Mouse (Mus musculus): ENCODE measurements around the gene Ercc6.

Ercc6 gene

DNA sequence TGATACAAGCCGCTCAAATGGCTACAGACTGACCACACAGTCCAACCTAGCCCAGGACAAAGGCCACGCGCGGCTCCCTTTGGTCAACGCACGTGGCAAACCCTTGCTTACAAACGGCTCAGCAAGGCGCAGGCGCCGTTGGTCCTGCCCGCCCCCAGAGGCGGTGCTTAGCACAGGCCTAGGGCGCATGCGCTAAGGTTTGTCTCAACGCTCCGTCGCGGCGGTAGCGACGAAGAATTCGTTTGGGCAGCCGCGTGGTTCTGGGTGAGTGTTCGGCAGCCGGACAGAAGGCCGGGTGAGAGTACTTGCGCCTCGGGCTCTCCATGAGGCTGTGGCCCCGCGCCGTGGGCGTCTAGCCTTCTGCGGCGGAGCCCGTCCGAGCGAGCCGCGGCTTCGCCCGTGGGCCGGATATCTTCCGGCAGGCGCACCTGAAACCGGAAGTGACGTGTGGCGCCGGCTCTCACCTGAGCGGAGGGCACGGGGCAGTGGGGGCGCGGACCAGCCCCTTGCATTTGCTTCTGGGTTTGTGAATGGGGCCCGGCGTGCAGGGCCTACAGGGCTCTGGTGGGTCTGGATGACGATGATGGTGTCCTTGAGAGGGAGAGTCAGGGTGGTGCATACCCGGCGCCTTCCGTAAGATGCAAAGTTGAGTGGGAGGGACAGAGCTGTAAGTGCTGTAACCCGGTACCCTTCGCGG is at the start of gene Ercc6:
Gene Ercc6 (plus strand): TSS at position 186 of the 697 bp plus-strand sequence.
- peak; percentile 99 for DNase-seq (ENCODE audit: low spot score)

DNA sequence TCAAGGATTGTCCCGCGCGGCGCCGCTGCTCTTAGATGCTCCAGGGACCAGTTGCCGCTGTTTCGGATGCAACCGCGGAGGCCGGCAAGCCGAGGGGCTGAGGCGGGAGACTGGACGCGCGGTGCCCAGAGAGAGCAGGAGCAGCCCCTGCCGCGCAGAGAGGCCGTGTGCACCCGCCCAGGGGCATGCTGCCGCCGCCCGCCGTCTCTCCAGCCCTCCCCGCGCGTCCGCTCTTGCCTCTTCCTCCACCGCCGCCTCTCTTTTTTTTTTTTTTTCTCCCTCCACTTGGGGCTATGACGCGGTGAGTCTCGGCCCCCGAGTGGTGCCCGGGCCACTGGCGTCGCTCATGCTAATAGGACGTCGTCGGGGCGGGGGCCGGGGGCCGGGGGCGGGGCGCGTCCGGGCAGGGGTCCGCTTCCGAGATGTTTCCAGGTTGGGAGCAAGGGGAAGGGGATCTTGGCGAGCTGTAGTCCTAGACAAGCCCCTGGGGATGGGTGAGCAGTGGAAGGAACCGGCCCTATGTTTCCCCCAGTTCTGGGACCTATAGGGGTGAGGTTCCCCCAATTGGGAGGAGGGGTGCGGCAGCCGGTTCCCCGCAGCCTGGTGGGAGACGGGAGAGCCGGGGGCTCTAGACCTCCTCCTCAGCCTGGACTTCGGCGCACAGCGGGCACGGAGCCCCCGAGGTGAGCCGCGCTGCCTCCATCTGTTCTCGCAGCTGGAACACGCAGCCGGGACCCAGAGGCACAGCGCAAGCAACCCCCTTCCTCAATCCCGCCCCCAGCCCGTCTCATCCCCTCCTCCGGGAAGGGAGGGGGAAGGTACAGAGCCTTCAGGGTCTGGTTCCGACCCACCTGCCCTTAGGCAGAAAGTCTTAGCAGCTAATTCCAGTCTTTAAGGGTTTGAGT is 48.5 kb upstream of the Ercc6 start, which contains the start of gene Slc18a3:
Gene Slc18a3 (minus strand): TSS at position 250 of the 905 bp plus-strand sequence.
- peak; percentile 43 for DNase-seq (ENCODE audit: low spot score)

DNA sequence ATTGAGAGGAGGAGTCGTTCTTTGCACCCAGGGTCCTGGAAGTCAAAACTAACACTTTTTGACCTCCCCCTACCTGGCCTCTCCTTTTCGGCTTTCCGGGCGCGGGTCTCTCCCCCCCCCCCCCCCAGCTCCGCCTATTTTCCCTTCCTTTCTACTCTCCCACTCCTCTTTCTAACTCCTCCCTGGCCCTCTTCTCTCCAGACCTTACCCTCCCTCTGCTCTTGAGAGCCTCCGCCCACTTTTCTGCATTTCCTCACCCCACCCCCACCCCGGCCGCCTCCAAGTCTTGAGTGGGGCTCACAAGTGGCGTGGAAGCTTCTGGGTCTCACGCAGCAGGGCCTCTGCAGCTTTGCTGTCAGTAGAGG is 47.8 kb upstream of the Ercc6 start:
- no peak for DNase-seq (ENCODE audit: low spot score)

DNA sequence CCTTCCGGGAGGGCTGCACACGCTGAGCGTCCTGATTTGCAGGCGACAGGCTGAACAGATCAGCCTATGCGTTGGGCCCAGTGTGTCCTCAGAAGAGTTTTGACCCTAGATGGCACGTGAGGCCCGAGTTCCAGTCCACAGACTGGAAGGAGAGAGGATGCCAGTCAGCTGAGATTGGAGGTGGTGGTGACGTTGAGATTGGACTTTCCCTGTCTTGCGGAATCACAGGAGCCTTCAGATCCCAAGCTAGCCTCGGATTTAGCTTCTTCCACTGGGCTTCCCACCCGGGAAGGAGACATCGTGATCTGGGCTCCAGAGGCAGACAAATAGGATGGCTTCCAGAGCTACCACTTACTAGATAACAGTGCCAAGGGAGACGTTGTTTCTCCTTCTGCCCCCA is 47.4 kb upstream of the Ercc6 start, which contains the start of gene Chat:
Gene Chat (minus strand): TSS at position 101 of the 400 bp plus-strand sequence.
- no peak for DNase-seq (ENCODE audit: low spot score)

DNA sequence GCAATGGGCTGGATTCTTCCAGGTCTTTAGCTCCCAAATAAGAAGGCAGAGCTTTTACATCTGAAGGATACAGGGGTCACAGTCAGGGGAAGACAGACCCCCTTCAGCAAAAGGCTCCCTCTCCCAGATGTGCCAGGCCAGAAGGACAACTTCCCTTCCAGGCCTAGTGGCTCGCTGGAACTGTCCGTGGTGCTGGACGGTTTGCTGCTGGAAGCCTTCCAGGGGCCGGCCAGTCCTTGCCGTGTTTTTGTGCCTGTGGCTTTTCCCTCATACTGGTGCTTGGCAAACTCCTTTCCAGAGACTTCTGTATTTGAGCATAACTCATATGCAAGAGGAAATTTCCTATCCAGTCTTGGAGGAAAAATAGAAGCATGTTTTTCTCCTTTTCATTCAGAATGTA is 45.7 kb upstream of the Ercc6 start:
- DNase-seq (ENCODE audit: low spot score): peak; percentile 75

DNA sequence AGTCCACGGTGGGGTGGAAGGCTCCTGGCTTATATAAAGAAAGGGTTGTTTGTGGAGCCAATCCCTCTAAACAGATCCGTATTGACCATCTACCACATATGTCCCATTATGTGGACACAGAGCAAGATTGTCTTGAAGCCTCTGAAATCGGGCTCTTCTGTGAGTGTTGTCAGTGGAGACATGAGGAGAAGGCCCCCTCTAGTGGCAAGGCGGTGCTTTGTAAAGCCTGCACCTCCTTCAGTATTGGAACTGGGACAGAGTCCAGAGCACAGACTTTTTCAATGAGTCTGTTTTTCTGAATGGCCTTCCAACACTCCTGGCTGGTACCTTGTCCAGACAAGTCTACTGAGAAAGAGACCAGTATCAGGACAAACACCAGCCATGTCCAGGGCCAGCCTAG is 40.3 kb upstream of the Ercc6 start:
- DNase-seq (ENCODE audit: low spot score): peak; percentile 86

DNA sequence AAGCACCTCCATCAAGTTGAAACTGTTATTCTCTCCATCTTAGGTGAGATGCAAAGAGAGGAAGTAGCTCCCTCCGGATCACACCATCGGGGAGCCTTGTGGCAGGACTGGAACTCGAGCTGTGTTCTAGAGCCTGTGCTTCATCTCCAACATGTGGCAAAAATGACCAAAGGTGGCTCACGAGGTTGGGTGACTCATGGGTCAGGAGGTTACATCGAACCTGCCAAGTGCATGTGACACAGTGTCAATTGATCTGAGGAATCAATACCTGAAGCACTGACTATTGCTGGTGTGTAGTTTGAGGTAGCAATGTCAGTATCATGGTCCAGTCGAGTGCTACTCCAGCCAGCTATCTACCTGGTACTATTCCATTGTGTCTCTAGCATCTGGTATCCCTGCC is 36.8 kb upstream of the Ercc6 start:
- DNase-seq (ENCODE audit: low spot score): no peak

DNA sequence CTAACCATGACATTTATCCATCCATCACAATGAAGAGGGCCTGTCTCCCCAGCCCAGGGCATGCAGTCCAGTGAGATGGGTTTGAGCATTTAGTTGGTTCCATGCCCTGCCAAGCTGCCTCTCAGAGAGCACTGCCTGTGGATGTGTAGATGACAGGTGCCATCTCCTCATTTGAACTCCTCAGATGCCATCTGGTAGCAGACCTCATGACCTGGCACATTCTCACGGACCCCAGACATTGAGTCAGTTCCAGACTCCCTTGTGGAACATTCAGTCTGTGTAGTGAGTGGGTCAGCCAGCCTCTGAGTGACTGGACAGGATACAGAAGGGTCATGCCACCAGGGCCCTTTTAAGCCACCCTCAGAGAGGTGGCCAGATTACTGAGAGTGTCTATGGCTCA is 35.7 kb upstream of the Ercc6 start:
- DNase-seq (ENCODE audit: low spot score): no peak

DNA sequence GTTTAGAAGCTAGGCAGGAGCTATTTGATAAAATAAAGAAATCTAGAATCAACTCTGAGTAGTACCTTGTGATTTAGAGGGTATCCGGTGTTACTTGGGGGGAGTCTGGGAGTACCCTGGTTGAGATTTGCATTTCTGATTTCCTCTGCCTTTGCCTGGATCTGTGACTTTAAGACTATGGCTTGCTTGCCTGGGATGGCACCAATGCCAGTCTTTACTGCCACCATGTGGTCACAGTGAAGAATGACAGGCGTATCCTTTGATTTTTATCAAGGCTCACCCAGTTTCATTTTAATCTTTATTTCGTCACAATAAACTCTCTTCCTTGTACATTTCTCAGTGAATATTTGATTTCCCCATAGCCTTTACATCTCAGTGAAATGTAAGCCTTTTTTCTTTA is 31.3 kb upstream of the Ercc6 start:
- peak; percentile 81 for DNase-seq (ENCODE audit: low spot score)

DNA sequence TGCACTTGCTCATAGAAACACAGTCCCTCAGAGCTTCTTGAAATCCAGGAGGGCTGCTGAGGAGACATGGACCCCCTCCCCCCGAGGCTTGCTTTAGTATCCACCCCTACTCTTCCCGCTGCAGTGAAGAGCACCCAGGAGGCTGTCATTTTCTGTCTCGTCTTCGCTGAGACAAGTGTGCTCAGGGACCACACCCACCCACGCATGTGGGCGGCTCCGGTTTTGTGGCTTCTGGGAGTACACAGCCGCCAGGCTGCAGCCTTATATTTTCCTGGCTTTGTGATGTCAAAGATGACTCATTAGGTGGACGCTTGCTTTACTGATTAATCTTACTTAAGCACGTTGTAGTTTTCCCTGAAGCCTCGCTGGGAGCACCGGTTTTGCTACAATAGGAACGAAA is 20.8 kb upstream of the Ercc6 start:
- DNase-seq (ENCODE audit: low spot score): peak; percentile 56

DNA sequence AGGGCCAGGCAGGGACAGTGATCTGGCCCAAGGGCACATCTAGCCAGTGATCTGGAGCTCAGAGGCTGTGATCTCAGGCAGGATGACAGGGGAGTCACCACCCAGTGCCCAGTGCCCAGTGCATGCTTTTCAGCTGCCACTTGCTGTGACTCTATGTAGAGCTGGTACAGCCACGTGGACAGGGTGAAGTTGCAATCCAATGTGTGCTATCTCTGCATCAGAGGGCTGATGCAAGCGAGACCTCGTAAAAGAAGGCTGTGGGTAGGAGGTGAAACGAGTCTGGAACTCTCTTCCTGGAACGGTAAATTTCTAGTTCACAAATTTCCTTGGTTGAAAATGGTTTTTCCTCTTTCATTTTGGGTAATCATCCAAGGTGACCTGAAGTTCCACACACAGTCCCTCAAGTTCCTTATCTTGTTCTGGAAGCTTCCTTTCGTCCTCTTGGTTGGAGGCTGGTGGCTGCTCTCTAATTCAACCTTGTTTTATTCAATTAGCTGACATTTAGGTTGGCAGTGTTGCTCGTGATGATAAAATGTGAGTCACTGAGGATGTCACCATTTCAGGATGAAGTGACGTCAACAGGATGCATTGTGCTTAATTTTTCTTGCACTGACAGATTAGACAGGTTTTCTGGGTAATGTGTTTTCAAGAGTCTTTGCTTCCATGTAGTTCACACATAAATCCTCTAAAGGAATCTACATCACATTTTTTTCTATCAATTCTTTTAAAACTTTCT is 17.0 kb upstream of the Ercc6 start:
- no peak for DNase-seq (ENCODE audit: low spot score)

DNA sequence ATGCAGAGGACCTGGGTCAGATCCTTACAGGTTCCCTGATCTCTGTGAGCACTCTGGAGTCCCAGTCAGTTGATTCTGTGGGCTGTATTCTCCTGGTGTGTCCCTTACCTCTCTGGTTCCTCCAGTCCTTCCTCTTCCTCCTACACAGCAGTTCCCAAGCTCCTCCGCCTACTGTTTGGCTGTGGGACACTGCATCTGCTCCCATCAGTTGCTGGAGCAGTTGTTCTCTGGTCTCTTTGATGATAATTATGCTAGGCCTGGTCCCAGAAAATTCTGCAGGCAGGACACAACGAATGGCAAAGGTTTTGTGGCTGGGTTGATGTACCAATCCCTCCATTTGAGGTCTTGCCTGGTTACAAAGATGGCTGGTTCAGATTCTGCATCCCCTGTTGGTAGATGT is 12.0 kb upstream of the Ercc6 start:
- DNase-seq (ENCODE audit: low spot score): no peak

DNA sequence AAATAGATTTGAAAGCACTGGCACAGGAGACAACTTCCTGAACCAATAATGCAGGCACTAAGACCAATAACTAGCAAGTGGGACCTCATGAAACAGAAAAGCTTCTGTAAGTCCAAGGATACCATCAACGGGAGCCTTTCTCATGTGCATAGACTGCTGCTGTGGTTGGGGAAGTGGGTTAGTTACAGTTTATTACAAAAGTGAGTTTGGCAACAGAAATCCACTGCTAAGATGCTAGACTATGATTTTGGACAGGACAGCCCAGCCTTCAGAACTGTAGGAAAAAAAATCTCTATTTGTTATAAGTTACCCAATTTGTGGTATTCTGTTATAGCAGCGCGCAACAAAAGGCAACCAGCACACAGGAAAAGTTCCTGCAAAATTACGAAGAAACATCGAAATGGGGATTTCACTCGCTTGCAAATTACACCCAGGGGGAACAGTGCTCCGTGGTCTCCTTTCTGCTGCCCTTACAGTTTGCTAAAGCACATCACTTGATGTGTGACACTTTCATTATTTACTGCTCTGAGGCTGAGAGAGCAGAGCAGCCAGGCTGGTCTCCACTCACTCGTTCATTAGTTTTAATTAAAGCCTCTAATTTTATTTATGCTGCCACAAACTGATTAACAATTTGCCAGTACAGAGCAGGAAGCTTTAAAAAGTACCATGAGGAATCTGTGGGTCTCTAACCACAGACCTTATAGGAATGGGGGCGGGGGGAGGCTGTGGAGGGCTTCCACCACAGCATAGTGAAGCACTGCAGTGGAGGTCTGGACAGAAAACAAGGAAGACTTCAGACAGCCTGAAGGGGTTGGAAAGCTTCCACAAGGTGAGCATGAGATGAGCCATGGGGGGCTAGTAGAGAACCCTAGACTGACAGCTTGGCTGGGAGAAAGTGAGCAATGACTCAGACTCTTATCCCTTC is 10.3 kb upstream of the Ercc6 start:
- DNase-seq (ENCODE audit: low spot score): no peak

DNA sequence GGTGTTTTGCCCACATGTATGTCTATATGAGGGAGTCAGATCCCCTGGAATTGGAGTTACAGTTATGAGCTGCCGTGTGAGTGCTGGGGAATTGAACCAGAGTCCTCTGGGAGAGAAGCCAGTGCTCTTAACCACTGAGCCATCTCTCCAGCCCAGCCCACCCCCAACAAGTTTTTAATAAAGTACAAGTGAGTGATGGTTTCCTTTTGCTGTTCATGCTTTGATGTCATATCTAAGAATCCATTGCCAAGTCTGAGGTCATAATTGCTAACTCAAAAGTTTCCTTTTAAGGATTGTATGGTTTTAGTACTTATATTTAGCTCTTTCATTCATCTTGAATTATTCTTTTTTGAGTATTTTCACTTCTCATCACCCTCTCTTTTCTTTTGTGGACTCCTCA is 9.4 kb upstream of the Ercc6 start:
- DNase-seq (ENCODE audit: low spot score): no peak

DNA sequence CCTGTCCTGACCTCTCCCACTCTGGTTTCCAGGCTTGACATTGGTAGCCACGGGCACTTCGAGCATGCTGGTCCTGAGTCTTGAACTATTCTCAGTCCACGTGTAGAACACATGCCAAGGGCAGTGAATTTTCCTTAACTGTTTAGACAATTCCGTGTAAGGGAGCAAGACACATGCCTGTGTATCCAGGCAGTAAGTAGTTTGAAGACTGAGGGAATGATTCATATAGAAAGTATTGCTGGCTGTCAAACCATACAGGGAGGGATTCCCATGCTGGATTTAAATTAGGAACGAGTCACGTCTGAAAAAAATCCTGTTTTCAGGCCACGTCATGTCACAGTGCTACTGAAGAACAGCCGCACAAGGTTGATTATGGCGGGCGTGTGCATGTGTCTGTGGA is 7.0 kb upstream of the Ercc6 start:
- no peak for DNase-seq (ENCODE audit: low spot score)

DNA sequence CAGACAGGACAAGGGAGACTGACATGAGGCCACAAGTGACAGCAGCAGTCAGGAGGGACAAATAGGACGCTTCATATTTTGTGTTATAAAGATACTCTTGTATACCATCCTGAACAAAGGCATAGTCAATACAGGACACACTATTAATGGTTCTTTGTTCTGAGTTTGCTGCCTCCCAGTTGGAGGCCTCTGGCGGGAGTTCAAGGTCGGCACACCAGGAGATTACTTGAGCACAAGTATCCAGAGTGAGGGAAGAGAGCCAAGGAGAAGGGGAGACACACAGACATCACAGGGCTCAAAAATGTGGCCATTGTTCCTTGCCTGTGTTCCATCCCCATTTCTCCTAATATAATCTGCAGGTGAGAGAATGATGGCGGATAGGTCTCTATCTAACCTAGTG is 6.1 kb upstream of the Ercc6 start:
- no peak for DNase-seq (ENCODE audit: low spot score)

DNA sequence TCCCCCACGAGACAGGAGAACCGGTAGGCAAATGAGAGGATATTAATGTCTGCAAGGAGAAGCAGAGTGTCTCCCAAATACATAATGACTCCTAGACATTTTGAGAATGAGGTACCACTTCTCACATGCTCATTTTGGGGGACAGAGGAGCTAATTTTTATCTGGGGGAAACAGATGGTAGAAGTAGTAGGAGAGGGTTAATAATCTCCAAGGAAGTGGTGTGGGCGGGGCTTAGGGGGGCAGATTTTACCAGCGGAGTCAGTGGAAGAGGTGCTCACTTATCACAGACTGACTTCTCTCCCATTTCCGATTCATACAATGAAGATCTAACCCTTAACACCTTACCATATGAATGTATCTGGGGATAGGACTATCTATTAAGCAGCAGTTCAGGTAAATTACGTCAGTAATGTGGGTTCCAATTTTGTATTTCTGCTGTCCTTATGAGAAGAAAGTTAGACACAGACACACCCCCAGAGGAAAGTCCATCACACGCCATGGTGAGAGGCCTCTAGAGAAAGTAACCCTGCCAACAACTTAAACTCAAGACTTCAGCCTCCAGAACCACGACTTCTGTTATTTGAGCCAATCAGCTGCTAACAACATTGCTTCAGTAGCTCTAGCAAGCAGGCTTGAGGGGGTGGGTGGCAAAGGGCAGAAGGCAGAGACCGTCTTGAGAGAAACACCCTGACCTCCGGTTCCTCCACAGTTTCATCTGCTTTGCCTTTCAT is 5.1 kb upstream of the Ercc6 start:
- DNase-seq (ENCODE audit: low spot score): no peak

DNA sequence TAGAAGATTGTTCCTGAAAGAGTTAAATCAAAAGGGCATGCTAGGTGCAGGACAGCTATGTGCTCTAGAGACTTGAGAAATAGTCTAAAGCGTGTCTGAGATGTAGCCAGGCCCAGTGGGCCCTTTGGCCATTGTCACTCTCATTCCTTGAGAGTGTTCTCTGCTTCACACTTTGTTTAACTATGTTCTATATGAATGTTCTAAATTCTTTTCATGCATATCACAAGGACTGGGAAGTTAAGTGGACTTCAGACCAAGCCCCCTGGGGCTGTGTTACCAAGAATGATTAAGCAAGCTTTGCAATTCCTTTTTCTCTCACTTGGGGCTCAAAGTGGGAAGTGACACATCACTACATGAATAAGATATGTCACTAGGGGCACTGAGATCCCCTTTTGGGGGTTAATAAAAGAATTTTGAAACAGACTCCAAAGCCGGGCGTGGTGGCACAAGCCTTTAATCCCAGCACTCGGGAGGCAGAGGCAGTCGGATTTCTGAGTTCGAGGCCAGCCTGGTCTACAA is 3.8 kb upstream of the Ercc6 start:
- no peak for DNase-seq (ENCODE audit: low spot score)

DNA sequence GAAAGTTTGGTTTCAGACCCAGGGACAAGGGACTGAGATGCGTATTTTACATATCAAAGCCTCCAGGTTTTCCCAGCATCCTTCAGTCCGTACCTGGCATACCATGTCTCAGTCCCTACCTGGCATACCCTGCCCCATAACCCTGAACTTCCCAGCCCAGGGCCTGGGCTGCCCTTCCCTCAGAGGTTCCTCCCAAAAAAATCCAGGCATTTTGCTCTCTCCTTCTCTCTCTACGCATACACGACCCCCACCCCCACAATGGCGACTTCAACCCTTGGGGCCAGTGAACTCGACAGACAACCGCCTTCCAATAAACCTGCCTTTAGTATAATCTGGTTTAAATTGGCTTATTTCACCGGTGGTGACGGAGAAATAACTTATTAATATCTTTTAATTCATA is 409 bp upstream of the Ercc6 start:
- DNase-seq (ENCODE audit: low spot score): no peak

DNA sequence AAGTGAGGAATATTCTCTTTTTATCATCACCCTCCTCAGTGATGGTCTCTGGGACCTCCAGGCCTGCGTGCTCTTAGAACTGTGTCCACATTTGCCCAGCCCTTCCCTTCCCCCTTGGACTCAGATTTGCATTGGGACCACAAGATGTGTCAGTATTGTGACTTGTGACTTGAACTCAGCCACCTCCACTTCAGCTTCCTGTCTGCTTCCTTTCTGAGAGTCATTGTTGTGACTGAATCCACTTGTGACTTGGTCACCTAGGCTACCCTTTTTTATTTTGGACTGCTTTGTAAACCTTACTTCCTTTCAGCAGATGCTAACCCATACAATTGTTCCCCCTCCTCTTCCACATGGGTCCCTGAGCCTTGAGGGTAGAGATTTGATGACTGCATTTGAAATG is 2.8 kb downstream of the Ercc6 start:
- no peak for DNase-seq (ENCODE audit: low spot score)

DNA sequence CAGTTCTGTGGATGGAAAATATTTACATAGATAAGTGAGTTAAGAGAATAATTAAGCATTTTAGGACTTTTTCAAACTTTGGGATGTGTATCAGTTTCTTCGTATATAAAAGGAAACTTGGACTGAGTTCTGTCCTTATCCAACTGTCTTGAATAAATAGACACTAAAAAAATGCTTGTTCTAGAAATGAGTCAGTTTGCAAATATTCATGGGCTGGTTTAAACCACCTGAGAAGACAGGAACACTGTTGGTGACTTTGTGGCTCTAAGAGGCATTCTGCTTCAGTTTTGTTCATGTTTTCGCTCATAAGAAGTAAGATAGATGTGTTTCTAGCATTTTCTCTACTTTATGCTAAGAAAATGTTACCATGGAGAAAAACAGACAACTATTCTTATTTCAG is 5.2 kb downstream of the Ercc6 start:
- DNase-seq (ENCODE audit: low spot score): no peak

All from retina, embryonic 14.5 days (tissue).